Mouse (Mus musculus): Measurements from ENCODE around the gene Brf1.

The Brf1 gene

DNA sequence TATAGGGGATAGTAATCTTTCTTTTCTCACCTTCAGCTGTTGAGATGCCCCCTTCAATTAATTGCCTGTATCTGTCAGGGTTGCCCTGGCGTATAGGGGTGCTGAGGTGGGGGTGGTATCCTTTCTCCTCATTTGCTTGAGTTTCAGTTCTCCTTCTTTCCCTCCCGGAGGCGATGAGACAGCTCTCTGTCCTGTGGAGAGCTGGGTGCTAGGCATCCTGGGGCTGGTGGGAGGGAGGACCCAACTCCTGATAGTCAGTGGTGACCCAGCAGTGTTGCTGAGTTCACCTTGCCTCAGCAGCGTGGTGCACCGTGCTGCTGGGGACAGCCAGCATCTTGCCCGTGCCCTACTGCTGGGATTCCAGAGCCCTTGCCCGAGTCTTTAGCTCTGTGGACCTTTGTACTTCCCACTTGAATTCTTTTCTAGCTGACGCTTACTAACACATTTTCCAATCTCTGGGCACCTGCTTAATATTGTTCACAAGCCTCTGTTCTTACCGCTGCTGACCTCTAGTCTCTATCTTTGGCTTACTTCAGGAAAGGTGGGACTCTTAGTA lies 17.0 kb upstream of the Brf1 start:
- DNase-seq = no peak

DNA sequence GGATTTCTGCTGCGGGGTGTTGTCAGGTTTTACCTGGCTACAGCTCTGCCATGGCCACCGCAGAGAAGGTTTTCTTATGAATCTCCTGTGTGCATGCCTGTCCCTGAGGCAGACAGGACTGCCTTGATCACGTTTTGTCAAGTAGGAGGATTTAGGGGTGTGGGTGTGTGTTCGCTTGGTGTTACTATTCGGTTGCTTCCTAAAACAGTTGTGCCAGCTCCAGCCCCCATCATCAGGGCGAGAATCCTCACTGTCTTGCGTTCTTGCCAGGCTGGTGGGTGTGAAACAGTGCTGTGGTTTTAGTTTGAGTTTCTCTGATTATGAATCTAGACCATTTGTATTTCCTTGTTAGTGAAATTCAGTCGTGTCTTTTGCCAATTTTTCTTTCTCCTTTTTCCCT lies 16.5 kb upstream of the Brf1 start:
- no peak for DNase-seq

DNA sequence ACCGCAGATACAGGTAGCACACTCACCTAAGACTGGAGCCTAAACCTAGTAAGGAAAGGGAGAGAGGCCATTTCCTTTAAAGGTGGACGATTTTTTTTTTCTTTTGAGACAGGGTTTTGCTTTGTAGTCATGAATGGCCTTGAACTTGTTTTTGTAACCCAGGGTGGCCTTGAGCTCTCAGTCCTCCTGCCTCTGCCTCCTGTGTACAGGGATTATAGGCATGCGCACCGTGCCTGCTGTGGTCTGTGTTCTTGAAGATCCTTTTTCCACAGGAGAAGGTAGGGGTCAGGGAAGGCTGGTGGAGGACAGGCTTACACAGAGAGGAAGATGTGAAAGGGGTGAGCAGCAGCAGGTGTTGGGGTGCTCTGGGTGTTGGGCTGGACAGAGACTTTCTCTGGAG lies 15.5 kb upstream of the Brf1 start:
- no peak for DNase-seq

DNA sequence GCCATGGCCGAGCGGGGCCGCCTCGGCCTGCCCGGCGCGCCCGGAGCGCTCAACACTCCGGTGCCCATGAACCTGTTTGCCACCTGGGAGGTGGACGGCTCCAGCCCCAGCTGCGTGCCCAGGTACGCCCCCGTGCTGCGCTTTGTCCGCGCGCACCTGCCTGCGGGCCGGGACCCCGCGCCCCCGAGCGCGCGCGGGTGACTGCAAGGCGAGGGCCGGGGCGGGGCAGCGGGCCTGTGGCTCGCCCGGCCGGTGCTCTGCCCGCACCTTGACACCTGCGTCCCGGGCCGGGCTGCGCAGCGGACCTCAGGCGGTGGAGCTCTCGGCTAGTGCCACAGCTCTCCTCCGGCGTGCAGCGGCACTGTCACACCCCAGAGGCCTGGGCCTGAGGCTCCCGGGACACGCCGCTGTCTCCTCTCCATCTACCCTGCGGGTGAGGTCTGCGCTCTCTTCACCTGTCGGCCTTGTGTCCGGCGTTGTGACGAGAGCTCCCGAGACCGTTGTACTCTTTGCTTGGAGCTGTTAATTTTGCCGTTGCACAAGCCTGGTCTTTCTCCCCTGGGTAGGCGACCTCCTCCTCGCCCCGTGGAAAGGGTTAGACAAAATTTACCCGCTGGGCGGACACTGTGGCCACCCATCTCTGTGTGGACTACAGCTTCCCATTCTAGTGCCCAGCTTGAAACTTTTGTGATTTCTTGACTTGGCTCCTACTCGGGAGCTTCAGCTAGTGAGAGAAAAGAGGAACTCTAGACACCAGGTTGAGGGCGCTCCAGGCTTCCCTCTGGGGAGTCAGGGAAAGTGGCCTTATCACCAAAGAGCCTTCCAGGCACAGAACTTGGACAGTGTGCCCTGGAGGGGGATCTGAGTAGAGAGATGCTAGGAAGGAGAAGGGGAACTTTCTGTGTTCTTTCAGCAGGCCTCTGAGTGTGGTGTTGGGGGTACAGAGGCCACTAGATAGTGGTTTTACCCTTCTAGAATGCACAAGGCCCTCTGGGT lies 14.4 kb upstream of the Brf1 start:
- peak; percentile 39 for DNase-seq

DNA sequence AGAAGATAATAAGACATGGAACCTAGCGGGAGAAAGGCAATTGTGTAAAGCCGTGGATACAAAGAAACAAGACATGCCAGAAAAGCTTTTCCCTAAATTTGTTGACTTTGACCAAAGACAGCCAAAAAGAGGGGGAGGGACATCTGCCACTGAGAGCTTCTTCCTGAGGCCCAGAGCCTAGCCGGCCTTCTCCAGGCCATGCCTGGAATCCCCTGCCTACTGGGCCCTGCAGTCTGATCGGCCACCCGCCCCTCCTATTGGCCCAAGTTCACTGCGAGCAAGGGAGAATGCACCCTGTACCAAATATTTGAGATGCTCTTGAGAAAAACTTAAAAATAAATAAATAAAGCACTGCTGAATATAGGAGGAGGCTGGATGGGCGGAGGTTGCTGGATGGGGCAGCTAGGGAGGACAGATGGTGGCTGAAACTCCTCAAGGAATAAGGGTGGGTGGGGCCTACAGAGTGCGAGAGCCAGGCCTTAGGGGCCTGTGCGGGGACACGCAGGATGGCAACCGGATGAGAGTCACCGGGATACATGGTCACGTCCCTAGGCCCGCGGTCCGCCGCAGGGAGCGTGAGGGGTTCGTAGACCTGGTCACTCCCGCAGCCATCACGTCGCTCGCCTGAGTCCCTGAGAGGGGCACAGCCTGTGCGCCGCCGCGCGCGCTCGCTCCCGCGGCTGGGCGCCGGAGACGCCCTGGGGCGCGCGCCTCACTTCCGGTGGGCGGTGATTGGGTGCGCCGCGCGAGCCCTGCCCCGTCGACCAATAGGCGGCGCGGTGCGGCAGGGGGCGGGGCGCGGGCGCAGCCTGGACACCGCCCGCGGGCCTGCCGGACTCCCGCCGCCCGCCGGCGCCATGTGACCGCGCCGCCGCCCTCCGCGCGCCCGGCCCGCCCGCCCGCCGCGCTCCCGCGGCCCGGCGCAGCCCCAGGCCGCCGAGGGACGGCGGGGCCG lies 13.4 kb upstream of the Brf1 start, which contains the start of gene Pacs2:
Pacs2 (plus strand) TSS at position 905 of the 955 bp plus-strand sequence.
- DNase-seq = peak; percentile 95

DNA sequence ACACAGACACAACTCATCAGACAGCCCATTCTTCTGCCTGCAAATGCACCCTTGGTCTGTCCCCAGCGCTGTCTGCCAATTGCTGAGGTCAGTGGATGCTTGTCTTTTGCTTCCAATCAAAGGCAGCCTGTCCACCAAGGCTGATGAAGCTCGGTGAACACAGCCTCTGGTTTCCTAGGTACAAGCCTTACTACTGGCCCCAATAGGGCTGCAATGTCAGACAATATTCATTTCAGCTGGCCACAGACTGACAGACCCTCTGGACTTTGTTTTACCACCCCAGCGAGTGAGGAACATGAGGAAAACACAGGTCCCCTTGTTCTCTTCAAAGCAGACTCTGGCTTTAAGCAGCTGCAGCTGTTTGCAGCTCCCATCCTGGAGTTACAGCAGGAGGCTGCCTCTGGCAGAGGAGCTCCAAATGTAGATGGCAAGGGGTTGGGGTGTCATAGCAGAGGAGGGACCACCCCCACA lies 12.6 kb upstream of the Brf1 start:
- DNase-seq = peak; percentile 73

DNA sequence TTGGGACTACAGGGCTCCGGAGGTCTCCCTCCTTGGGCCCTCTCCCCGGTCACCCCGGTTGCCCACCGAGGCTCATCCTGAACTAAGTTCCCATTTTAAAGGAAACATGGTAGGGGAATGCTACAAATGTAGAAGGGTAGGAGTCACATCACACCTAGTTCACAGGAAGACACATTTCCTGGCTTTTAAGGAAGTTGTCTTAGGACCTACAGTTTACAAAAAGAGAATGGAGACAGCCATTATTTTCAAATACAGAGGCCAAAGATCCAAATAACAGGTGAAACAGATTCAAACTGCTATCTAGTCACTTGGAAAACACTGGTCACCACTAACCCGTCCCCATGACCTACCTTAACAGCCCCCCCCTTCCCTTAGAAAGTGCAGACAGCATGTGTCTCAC lies 11.9 kb upstream of the Brf1 start:
- no peak for DNase-seq

DNA sequence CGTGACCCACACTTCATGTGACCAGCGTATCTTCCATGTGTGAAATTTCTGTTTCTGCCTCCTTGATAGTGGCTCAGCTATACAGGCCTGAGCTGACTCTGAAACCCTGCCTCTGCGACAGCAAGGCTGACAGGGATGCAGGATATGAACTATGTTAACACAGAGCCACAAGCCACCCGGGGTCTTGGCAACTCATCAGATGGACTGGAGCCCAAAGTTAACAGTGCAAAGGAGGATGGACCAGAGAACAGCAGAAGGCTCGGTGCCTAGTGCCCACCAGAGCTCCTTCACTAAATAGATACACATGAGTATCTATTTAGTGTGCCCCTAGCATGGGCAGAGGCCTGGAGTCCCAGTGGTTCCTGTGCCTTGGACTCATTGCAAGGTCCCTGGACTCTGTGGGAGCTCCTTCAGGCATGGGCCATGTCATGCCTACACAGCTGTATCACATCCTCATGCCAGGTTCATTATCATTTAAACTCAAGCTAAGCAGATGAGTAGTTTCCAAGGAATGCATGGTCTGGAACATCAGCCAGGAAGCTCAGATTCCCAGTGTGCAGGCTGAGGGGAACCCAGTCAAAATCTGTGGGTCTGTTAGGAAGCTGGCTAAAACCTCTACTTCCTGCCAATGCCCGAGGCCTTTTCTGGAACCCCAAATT lies 11.3 kb upstream of the Brf1 start:
- peak; percentile 88 for DNase-seq

DNA sequence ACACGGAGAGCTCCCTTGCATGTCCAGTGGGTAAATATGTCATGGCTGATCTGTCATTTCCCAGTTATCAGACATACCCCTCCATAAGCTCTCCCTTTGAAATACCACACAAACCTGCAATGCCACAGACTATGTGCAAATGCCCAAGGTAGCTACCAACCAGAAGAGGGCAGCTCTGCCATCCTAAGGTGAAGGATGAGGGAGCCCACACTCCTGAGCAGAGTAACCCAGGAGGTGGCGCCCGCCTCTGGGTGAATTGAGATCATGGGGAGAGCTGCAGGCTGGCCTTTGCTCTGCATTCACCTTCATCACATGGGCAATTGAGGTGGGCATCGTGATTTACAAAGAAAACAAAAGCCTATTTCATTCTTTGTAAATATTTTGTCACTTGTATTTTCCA lies 4.5 kb upstream of the Brf1 start:
- peak; percentile 81 for DNase-seq

DNA sequence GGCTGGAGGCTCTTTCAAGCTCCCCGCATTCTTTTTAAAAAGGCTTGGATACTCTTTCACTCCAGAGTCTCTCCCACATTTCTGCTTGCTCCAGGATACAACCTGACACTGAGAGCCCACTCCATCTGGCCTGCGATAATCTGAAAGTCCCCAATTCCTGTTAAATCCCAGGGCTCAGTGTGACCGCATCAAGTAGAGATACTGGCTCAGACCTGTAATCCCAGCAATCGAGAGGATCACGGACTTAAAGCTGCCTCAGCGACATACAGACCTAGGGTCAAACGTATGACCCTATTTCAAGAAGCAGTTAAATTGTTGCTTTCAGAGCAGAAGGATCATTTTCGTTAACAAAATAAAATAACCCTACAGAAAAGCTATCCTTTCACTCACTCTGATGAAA lies 3.5 kb upstream of the Brf1 start:
- DNase-seq = no peak

DNA sequence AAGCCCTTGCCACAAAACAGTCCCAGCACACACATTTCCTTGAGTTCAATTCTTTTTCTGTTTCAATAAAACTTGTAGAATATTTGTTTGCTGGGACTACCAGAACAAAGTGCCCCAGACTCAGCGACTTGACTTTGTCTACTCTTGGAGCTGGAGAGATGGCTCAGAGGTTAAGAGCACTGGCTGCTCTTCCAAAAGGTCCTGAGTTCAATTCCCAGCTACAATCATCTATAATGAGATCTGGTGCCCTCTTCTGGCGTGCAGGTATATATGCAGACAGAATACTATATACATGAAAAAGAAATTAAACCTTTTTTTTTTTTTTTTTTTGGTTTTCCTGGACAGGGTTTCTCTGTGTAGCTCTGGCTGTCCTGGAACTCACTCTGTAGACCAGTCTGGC lies 2.2 kb upstream of the Brf1 start:
- no peak for DNase-seq

DNA sequence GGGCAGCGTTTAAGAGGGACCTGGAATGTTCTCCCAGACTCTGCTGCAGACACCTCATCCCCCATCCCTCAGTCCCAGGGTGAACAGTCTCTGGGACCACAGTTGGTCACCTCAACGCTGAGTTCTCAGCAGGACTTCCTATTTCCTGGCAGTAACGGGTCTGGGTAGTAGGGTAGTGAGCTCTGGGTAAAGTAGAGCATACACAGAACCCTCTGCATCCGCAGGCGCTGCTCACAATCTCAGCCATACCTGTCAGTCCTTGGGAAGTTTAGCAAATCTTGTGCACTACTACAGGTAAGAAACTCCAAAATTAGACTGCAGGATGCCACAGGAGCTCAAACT lies 600 bp upstream of the Brf1 start:
- DNase-seq = no peak

DNA sequence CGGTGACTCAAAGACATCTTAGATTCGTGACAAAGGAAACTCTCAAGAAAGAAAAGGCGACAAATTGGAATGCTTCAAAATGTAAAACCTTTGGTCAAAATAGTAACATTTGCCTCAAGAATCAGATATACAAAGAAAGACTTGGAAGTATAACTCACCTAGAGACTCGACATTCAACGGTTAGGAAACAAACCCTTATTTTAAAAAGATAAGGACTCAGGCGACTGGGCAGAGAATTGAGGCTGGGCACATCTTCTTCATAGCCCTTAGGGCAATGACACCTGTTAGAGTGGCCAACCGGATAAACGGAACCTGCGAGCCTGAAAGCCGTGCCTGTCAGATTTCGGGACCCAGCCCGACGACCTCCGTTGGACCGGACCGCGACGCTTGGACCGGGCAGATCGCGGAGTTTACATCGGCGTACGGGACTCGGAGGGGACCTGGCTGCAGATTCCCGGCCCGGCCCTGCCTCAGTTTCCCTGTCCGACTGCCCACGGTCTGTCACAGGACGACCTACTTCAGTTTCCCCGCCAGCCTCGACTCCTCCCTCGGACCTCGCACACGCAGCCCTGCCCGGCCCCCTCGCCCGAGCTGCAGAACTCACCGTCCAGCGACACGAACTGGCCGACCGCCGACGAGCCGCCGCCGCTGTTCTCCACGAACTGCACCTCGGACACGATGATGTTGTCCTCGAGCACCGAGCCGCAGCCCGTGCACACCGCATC lies 773 bp downstream of the Brf1 start:
- peak; percentile 71 for DNase-seq

DNA sequence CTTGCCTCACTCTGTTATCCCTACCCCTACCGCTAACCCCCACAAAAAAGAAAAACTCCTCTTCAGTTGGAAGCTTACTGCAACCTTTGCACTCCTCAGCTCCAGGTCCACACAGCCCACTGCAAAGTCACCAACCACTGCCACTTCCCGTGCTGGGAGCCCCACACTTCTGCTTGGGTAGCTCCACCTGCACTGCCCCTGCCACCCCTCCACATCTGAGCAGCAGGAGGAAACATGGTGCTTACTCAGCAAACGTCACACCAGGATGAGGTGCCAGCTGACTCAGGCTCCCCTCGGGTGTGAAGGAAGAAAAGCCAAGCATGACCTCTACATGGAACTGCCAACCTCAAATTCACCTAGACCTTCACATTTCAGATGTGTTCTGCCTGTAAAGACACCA lies 6.4 kb downstream of the Brf1 start:
- DNase-seq = no peak

DNA sequence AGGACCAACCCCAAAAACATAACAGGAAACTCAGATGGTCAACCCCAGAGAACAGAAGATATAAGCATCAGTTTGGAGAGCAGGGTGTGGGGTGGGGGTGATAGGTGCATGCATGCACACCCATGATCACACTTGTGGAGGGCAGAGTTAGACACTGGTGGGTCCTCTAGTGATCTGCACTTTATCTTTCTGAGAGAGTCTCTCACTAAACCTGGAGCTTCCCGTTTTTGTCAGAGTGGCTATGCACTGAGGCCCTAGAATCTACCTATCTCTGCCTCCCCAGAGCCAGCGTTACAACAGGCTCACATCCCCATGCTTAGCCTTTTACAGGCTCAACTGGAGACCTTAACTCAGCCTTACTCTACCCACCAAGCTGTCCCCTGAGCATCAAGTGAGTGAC lies 9.1 kb downstream of the Brf1 start:
- no peak for DNase-seq

DNA sequence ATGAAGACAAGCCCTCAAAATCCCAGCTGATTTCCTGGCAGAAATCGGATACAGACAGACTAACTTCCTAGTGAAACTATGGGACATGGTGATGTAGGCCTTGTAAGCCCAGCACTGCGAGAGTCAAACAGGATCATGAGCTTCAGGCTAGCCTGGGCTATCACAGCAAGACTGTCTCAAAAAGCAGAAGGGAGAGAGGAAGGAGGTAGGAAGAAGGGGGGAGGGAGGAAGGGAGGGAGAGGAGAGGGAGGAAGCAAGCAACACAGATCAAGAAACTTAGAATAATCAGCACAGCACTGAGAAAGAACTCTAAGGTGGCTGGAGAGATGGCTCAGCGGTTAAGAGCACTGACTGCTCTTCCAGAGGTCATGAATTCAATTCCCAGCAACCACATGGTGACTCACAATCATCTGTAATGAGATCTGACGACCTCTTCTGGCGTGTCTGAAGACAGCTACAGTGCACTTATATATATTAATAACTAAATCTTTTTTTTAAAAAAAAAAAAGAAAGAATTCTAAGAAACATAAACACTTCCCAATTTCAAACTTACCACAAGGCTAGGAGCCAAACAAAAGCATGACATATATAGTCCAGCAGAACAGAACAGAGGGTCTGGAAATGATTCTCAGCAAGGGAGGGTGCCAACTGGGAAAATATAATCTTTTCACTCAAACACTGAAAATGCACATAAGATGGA lies 9.6 kb downstream of the Brf1 start:
- DNase-seq = no peak

DNA sequence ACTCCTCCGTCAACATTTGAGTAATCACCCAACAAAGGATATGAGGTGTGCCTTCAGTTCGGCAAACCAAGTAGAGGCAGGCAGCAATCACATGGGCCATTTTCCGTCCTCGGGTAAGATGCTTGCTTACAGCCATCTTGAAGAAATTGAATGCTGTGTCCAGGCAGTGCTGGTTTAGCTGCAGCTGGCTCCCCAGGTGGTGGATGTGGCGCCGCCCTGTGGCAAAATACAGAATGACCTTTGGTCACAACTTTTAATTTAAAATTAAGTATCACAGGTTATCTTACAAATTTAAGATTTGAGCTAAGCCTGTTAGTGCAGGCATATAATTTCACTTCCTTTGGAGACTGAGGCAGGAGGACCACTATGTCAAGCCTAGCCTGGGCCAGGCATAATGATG lies 12.6 kb downstream of the Brf1 start:
- DNase-seq = peak; percentile 60

DNA sequence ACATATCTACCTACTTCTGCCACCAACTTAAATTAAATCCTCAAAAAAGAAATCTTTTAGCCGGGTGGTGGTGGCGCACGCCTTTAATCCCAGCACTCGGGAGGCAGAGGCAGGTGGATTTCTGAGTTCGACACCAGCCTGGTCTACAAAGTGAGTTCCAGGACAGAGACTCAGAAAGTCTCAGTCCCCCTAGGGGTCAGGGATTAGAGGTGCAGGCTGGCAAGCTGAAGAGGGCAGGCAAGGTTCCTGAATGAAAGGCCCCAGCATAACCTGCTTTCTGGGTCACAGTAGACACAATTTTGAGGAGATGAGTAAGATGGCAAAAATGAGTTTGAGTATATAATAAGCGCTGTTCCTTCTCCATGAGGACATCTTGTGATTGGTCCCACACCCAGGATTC lies 15.2 kb downstream of the Brf1 start:
- peak; percentile 21 for DNase-seq

DNA sequence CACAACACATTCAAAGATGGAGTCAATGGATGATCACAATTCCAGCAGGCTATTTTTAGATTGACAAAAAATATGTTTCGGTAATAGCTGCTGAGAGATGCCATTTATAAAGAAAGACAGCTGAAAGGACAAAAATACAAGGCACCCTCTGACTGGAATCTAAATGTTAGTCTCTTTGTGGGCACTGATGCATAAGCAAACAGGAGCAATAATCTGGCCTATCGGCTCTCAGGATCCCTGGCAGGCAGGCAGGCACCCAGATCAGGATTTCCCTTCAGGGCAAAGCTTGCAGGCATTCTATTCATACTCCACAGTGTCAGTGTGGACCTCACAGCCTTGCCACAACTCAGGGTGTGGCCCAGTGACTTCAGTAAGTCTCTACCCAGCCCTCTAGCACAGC lies 18.5 kb downstream of the Brf1 start:
- no peak for DNase-seq

DNA sequence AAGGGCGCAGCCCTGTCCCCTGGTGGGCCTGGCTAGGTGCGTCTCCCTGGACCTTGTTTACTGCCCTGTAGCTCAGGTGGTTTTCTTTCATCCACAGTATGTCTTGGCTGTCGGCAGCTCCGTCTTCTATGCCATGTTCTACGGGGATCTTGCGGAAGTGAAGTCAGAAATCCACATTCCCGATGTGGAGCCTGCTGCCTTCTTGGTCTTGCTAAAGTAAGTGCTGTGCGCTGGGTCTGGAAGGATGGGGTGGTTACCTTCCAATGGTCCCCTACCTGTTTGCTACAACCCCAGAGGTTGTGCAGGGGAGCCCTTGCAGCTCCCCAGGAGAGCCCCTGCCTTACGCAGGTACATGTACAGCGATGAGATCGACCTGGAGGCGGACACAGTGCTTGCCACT lies 23.3 kb downstream of the Brf1 start:
- DNase-seq = no peak

DNA sequence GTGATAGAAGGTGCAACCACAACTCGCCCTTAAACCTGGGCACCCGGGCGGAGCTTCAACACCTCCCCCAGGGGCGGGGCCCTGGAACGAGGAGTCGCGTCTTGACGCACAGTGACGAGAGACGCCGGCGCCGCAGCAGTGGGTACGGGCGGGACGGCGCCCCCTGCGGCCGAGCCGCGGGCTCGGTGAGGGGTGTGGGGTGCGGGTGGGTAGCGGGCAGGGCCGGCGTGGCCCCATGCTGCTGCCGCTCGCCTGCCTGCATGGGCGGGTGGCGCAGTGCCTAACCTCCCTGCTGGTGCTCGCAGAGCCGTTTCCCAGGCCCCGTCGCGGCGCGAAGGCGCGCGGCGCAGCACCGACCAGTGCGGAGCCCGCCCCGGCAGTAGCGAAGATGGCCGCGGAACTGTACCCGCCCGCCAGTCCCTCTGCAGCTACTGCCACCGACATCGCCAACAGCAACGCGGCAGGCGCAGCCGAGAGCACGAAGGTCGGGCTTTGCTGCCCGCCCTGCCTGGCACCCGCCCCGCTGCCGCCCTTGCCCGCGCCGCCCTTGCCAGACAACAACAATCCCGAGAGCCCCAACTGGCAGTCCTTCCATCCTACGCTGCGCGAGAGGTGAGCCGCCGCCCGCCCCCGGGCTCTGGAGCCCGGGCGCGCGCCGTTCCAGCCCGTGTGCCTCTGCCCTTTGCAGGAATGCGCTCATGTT lies 24.0 kb downstream of the Brf1 start, which contains the start of gene Btbd6:
Btbd6 (plus strand) TSS at position 112 of the 703 bp plus-strand sequence.
- DNase-seq = peak; percentile 94
